Mouse (Mus musculus) heart, adult 2 months (tissue): Measurements from ENCODE around the gene Glud1. TPM values are rescaled to one million over a fixed set of nuclear protein-coding genes. Genes with fewer than 3 reads are reported as not detected.
A peak's percentile ranks its signal among the peaks of the same experiment; 100 is the strongest.
"Not testable (repeated sequence)": the region's sequence is repeated elsewhere in the genome, so short reads cannot be mapped to it uniquely, and the experiment has no call there.

Source experiments
- DNase-seq, 2 experiments: peaks; one replicate each; pipeline ENCODE4 v3.0.0; 2021
- H3K27ac ChIP-seq: fragments of 200-600 bp; 2 replicates; pipeline ENCODE4 v1.8.1; 2022
- H3K27me3 ChIP-seq: fragments of 200-500 bp; 2 replicates; pipeline ENCODE4 v1.6.1; 2012; ENCODE audit warnings: mild to moderate bottlenecking, low read length, inconsistent platforms, mixed read lengths; ENCODE audit not compliant: control insufficient read depth, insufficient read depth
- H3K36me3 ChIP-seq: fragments of 200-500 bp; 2 replicates; pipeline ENCODE4 v1.6.1; 2012; ENCODE audit warnings: low read length, inconsistent platforms; ENCODE audit not compliant: control insufficient read depth, insufficient read depth
- H3K4me1 ChIP-seq: fragments of 200-500 bp; 2 replicates; pipeline ENCODE4 v1.6.1; 2011; ENCODE audit warnings: low read length; ENCODE audit not compliant: control insufficient read depth, insufficient read depth
- H3K4me3 ChIP-seq: fragments of 200-600 bp; 2 replicates; pipeline ENCODE4 v1.8.1; 2022
- H3K79me2 ChIP-seq: fragments of 200-500 bp; replicated peaks from 2 replicates; pipeline ENCODE4 v1.6.1; 2012; ENCODE audit warnings: mild to moderate bottlenecking, inconsistent platforms, low read length, moderate library complexity, mixed read lengths; ENCODE audit not compliant: control insufficient read depth, insufficient read depth
- H3K9ac ChIP-seq: fragments of 200-500 bp; 2 replicates; pipeline ENCODE4 v1.6.1; 2012; ENCODE audit warnings: low read depth, mild to moderate bottlenecking, control low read depth, inconsistent platforms, low read length, mixed read lengths
- CTCF ChIP-seq: fragments of 200-600 bp; IDR thresholded peaks from 2 replicates; pipeline ENCODE4 v1.8.1; 2022; ENCODE audit warnings: antibody characterized with exemption, mild to moderate bottlenecking, moderate library complexity
- EP300 ChIP-seq: fragments of 200-500 bp; IDR thresholded peaks from 2 replicates; pipeline ENCODE4 v1.6.1; 2011; ENCODE audit warnings: low read depth, low read length, control low read depth; ENCODE audit not compliant: insufficient read depth
- POLR2A ChIP-seq: fragments of 200-500 bp; IDR thresholded peaks from 2 replicates; pipeline ENCODE4 v1.6.1; 2011; ENCODE audit warnings: mild to moderate bottlenecking, low read depth, low read length, control low read depth; ENCODE audit not compliant: insufficient read depth
- WGBS: fragments of 180-500 bp; shearing (Covaris S2); methylation state at CpG from one replicate; pipeline ENCODE4 v1.1.7; 2018; 5-methylcytosine and 5-hydroxymethylcytosine counted together
- intact Hi-C: fragments of 180-260 bp; cut with DNase I; formaldehyde crosslinking; loops from one replicate; pipeline ENCODE4 v1.15.1; 2025
- polyA plus RNA-seq: library from polyadenylated mRNA; depleted of rRNA; stranded (reverse); fragments of >200 nt; gene quantifications from 2 replicates; pipeline ENCODE4 v1.2.3, GENCODE M21; 2012
- total RNA-seq, 2 experiments: library from RNA; stranded (reverse); gene quantifications; 2 replicates each; pipeline ENCODE4 v1.2.3; 2021

Gene Glud1
- total and polyA plus RNA-seq, 3 experiments = 52.1 to 148 (median 127) TPM

DNA sequence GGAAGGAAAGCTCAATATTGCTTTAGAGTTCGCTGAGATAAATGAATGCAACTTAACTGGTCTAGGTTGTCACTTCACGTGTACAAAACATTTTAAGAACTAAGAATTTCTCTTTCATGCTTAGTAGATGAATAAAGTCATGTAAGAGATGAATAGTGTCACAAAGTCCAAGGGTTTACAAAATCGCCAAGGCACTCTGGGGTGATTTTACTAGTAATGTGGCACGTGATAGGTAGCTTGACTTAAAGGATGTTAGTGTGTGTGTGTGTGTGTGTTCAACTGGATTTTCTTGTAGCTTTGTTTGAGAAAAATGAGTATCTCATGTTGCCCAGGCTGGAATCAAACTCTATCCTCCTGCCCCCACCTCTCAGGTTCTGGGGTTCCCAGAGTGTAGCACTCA is 1.3 kb upstream of the Glud1 start:
- Histone ChIP-seq H3K4me1 (peaks cover 4% of the 10 kb centered on the region), H3K36me3 (peaks cover 18% of the 10 kb centered on the region), H3K4me3 (no peak overlapping the region), H3K79me2 (peaks cover 5% of the 10 kb centered on the region), H3K27me3 (no peaks in the 10 kb centered on the region), H3K9ac (no peak overlapping the region), H3K27ac (no peak overlapping the region)
- intact Hi-C loops = no loop called here
- DNase-seq = no peak
- TF ChIP-seq CTCF (no peak), EP300 (no peak), POLR2A (no peak)
- 95% methylated on average over 4 of the region's 4 CpGs for WGBS

DNA sequence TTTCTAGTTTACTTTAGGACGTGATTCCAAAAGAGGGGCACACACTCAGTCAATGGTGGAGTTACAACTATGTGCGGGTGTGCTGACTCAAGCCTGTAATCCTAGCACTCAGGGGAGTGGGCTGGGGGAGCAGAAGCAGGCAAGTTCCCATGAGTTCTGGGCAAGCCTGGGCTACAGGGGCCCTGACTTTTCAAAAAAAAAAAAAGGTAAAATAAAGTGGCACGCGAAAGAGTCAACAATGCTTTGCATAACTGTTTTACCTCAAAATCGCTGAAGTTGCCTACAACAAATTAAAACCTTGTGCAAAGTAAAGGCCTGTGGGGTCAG is 657 bp upstream of the Glud1 start:
- Histone ChIP-seq H3K27me3 (no peaks in the 10 kb centered on the region), H3K27ac (peak overlapping the region; percentile 98), H3K9ac (peak overlapping the region; percentile 83), H3K36me3 (peaks cover 21% of the 10 kb centered on the region), H3K79me2 (peaks cover 5% of the 10 kb centered on the region), H3K4me3 (peak overlapping the region; percentile 55), H3K4me1 (peaks cover 4% of the 10 kb centered on the region)
- no peak for TF ChIP-seq CTCF
- no peak for TF ChIP-seq EP300
- no peak for TF ChIP-seq POLR2A
- intact Hi-C loops = loop anchor here (2.0 to 10.0 kb wide), 4 partner anchors 38 to 365 kb away; partner anchors contain the start of gene Wapl
- 10% methylated on average over 5 of the region's 5 CpGs for WGBS
- DNase-seq = no peak

DNA sequence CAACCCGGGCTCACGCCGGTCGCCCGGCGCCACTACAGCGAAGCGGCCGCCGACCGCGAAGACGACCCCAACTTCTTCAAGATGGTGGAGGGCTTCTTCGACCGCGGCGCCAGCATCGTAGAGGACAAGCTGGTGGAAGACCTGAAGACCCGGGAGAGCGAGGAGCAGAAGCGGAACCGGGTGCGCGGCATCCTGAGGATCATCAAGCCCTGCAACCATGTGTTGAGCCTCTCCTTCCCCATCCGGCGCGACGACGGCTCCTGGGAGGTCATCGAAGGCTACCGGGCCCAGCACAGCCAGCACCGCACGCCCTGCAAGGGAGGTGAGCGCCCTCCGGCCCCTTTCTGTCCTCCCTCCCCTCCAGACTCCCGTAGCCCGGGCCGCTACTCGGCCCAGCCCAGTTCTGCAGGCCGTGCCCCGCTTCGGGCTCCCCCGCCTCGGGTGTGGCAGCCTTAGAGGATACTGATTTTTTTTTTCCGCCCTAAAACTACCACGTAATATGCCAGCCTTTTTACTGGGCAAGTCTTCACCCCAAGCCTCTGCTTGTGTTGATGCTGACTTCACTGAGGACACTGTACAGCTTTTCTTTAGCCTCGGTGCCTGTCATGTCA is 599 bp downstream of the Glud1 start:
- intact Hi-C loops = loop anchor here (2.0 to 10.0 kb wide), 4 partner anchors 39 to 364 kb away; partner anchors contain the start of gene Wapl
- Histone ChIP-seq H3K4me1 (peaks cover 4% of the 10 kb centered on the region), H3K4me3 (peak overlapping the region; percentile 84), H3K79me2 (peaks cover 5% of the 10 kb centered on the region), H3K9ac (peak overlapping the region; percentile 96), H3K36me3 (peaks cover 24% of the 10 kb centered on the region), H3K27ac (peak overlapping the region; percentile 94), H3K27me3 (no peaks in the 10 kb centered on the region)
- TF ChIP-seq EP300 (no peak), CTCF (no peak), POLR2A (no peak)
- DNase-seq = peak; percentile 74 to 75
- under 1% methylated on average over 47 of the region's 47 CpGs for WGBS

DNA sequence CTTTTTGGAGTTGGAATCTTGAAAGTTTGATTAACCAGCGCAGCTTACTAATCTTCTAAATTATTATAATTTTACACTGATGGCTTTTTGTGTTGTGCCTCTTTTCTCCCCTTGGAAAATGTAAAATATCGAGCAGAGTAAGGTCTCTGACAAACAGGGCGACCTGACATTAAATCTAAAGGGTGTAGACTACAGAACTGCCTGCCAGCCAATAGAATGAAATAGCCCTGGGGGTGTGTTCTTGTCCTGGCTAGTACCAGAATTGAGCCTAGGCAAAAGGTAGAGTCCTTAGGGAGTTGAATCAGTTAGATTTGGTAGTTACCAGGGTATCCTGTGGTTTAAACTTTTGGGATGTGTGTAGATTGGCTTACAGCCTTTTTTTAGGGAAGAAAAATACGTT is 1.2 kb downstream of the Glud1 start:
- intact Hi-C loops = loop anchor here (2.0 to 10.0 kb wide), 4 partner anchors 39 to 363 kb away; partner anchors contain the start of gene Wapl
- peak overlapping the region; percentile 94 for H3K27ac ChIP-seq
- no peak for DNase-seq
- H3K9ac ChIP-seq = peak overlapping the region; percentile 96
- TF ChIP-seq POLR2A (no peak), EP300 (no peak), CTCF (no peak)
- WGBS = 6% methylated on average over 4 of the region's 4 CpGs
- peak overlapping the region; percentile 84 for H3K4me3 ChIP-seq
- H3K36me3 ChIP-seq = peaks cover 24% of the 10 kb centered on the region
- no peaks in the 10 kb centered on the region for H3K27me3 ChIP-seq
- H3K4me1 ChIP-seq = peaks cover 4% of the 10 kb centered on the region
- peaks cover 5% of the 10 kb centered on the region for H3K79me2 ChIP-seq

DNA sequence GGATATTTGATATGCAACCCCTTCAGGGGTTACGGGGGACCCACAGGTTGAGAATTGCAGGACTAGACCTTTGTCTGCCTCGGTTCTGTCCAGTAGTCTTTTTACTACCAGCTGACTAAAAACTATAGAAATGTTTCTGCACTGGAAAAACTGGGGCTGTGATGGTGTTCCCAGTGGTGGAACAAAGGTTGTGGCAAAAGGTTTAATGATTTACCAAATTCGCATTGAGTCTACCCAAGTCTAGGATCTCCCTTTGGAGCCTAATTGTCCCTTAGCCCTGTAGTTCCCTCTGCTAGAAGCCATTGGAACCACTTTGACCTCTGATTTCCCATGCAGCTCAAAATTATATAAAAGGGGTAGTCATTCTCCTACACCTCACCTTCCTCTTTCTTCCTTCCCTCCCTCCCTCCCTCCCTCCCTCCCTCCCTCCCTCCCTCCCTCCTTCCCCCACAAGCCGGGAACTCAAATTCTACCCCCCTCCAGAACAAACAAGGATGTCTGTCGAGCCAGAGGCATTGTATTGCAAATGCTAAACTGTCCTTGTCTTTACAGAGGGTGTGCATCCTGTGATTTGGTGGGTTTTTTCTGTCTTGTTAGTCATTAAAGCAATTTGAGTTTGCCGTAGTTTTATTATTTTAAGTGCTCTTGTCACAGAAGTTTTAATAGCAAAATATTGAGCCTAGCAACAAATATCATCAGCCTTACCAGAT is 2.0 kb downstream of the Glud1 start:
- WGBS = 23% methylated on average over 6 of the region's 6 CpGs
- Histone ChIP-seq H3K79me2 (peaks cover 5% of the 10 kb centered on the region), H3K36me3 (peaks cover 27% of the 10 kb centered on the region), H3K9ac (peak overlapping the region; percentile 45), H3K27ac (peak overlapping the region; percentile 13), H3K4me1 (peaks cover 4% of the 10 kb centered on the region), H3K27me3 (no peaks in the 10 kb centered on the region), H3K4me3 (peak overlapping the region; percentile 84)
- no peak for DNase-seq
- intact Hi-C loops = loop anchor here (5.0 to 10.0 kb wide), 2 partner anchors 40 to 362 kb away; partner anchors contain the start of gene Wapl
- TF ChIP-seq EP300 (no peak), CTCF (no peak), POLR2A (no peak)

DNA sequence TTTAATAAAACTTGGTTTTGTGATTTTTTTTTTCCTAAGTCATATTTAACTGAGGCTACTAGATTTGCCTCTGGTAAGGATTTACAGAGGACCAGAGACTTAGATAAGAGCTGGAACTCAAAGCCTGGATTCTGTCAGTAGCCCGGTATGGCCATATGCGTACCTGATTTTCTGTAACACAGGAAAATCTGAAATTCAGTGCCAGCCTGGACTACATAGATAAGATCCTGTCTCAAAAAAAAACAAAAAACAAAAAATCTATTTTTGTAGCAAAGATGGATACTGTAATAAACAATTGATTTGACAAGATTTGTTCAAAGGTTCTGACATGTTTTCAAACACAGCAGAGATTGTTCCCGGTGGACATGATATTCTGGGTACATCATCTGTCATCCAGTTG is 3.1 kb downstream of the Glud1 start:
- intact Hi-C loops = loop anchor here (5.0 to 10.0 kb wide), 2 partner anchors 41 to 361 kb away; partner anchors contain the start of gene Wapl
- 60% methylated on average over 3 of the region's 3 CpGs for WGBS
- Histone ChIP-seq H3K79me2 (peaks cover 5% of the 10 kb centered on the region), H3K27ac (no peak overlapping the region), H3K27me3 (no peaks in the 10 kb centered on the region), H3K4me1 (peaks cover 4% of the 10 kb centered on the region), H3K36me3 (peaks cover 28% of the 10 kb centered on the region), H3K9ac (no peak overlapping the region), H3K4me3 (no peak overlapping the region)
- TF ChIP-seq POLR2A (no peak), EP300 (no peak), CTCF (no peak)
- DNase-seq = no peak

DNA sequence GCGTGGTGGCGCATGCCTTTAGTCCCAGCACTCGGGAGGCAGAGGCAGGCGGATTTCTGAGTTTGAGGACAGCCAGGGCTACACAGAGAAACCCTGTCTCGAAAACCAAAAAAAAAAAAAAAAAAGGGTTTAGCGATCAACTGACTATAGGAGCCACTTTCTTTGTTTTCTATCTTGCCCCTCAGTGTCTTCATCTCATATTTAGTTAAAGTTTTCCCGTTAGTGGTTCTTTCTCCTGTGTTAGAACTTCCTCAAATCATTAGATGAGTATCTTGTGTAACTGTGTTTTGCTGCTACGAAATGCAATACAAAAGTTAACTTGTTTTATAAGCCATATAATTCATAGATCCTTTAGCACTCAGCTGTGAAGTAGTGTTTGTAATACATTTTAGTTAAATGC is 3.9 kb downstream of the Glud1 start:
- not testable (repeated sequence) for H3K27ac ChIP-seq, DNase-seq, H3K27me3 ChIP-seq, H3K9ac ChIP-seq, H3K4me3 ChIP-seq, H3K4me1 ChIP-seq, H3K79me2 ChIP-seq
- WGBS = 84% methylated on average over 8 of the region's 8 CpGs
- intact Hi-C loops = loop anchor here (5.0 to 10.0 kb wide), 2 partner anchors 42 to 360 kb away; partner anchors contain the start of gene Wapl
- peaks cover 28% of the 10 kb centered on the region for H3K36me3 ChIP-seq
